Mouse (Mus musculus) ES-CJ7 (cell line): ENCODE data around the gene Rbms3.

Experiments used
- DNase-seq: peaks from one replicate; pipeline ENCODE4 v3.0.0; 2011; ENCODE audit warnings: low read depth, low spot score

The Rbms3 gene

DNA sequence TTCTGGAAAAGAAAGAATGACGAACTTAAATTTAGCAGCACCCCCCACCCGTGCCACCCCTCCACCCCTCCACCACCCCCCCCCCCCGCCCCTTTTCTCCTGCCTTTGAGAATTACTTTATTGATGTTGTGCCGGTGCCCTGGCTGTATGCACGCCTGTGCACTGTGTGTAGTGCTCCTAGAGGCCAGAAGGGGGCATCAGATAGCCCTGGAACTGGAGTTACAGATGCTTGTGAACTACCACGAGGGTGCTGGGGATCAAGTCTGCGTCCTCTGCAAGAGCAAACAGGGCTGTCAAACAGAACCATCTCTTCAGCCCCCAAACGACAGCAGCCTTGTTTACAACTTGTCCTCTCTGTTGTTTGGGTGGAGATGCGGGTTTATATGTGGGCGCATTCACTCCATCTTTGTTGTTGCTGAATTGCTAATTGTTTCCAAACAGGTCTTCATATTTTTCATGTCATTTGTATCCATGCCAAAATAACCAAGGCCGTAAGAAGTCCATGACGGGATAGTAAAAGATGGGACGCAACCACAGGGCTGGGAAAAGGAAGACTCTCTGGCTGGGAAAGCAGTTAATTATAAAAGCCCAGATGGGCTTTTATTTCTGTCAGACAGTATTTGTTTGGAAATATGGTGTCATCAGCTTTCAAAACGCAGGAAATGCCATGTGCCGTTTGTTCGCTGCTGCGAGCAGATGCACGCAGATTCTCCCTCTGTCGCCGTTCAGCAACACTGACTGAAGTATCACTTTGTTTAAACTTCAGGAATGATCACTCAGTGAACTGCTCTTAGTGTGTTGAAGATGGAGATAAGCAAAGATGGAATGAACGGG, 652.9 kb downstream of the Rbms3 start:
- peak; percentile 62 for DNase-seq

DNA sequence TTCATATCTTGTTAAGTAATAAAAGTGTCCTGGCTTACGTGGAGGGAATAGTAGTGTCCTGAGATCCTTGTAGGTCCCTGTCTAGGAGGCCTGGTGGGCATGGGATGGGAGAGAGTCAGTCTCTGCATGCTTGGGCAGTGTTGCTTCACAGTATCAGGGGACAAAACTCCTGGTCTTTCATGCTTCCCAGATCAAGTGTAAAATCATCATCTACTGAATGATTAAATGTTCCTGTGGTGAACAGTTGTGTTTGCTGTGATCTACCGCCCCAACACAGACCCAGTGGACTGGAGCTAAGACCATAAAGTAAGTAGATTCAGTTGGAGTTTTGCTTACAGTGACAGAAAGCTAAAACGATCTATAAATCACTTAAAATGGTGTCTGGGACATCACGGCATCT, 654.4 kb downstream of the Rbms3 start:
- no peak for DNase-seq

GRCm38 (mm10) chr9:116974134-116974533, 655.6 kb downstream of the Rbms3 start:
- DNase-seq: peak; percentile 22

- DNase-seq: no peak
Observed at GRCm38 (mm10) chr9:116973594-116973993, 656.1 kb downstream of the Rbms3 start.

DNA sequence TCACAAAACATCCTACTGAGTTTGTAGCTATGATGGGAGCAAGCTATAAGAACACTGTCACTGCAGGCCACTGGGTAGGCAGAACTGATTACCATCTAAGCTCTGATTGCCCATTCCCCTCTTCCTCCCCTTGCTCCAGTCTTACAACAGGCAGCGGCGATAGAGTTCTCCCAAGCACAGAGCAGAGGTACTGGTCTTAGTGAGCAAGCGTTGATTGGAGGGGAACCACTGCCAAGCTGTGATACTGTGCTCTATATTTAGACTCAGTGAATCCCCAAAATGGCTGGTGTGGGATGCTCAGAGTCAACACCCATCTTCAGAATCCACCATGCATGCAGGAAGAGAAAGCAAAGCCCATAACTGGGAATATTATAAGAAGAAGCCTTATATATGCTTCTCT, 662.4 kb downstream of the Rbms3 start:
- no peak for DNase-seq

- DNase-seq: no peak
Observed at GRCm38 (mm10) chr9:116965691-116966090, 664.0 kb downstream of the Rbms3 start.

DNA sequence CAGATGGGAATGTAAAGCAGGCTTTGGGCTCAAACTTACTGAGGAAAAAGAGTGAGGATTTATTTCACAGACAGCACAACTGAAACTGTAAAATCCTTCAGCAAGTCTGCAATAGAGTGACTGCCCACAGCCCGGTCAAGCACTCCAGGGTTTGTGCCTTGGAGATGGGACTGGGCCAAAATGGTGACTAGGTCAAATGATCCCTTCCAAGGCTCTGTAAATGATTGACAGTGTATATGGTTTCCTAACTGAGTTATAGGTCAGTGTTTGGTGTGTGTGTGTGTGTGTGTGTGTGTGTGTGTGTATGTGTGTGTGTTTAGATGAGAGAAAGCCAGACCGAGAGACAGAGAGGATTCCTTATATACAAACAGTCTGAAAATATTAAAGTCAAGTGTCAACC, 673.6 kb downstream of the Rbms3 start:
- DNase-seq: no peak

DNA sequence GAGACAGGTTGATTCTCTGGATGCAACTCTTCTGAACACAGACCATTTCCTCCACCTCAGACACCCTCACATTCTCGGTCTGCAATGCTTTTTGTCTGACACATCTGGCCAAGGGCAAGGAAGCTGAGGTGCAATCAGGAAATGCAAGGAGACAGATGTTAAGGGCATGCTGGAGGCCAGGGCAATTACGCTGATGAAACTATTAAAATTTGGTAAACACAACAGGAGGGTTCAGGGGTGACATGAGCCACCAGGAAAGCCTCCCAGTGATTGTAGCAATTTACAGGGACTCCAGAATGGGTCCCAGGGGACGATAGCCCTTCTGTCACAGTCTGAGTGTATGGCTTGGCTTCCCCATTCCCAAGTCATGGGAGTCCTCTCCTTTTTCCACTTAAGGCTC, 681.5 kb downstream of the Rbms3 start:
- DNase-seq: no peak

- no peak for DNase-seq
Observed at GRCm38 (mm10) chr9:116947369-116947768, 682.3 kb downstream of the Rbms3 start.

- no peak for DNase-seq
Observed at GRCm38 (mm10) chr9:116946787-116947186, 682.9 kb downstream of the Rbms3 start.

- DNase-seq: no peak
Observed at GRCm38 (mm10) chr9:116945689-116946088, 684.0 kb downstream of the Rbms3 start.

DNA sequence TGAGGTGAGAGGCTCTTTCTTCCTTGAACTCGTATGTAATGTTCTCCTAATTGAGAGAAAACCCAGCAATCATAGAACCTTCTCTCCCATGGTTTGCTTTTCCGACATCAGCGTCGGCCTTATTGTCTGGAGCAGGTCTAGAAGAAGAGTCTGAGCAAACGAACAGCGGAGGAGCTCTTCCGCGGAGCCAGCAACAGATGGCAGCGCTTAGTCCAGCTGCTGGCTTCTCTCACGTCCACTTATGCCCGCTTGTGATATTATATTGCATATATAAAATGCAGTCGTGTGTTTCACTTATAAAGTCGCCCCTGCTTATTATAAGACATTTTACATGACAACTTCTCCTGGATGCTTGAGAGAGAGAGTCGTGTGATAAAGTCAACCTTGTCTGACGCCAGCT, 685.8 kb downstream of the Rbms3 start:
- DNase-seq: no peak

DNA sequence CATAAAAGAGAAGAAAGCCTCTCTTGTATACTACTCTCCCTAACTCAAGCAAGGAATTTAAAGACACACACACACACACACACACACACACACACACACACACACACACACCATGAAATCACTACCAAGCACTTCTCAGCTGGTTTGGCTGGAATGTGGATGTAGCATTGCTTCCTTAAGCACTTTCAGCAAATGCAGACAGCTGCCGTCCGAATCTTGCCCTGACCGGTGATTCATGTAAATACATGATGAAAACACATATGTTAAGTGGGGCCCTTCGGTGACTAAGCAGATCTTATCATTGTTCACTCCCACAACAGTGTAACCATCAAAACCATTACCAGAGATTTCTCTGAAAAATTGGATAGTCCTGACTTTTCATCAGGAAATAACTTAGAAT, 688.6 kb downstream of the Rbms3 start:
- DNase-seq: no peak

DNA sequence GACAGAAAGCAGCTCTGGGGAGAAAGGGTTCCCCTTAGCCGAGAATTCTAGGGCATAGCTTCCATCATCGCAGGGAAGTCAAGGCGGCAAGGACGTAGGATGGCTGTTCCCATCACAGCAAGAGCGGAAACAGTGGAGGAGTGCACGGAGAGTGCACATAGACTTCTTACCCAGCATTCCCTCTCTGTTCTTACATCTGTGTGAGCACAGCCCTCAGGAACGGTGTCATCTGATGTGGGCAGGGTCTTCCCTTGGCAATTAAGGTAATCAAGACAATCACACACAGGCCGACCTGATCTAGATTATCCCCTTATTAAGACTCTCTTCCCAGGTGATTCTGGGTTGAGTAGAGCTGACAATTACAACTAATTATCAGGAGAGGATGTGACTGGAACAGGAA, 689.0 kb downstream of the Rbms3 start:
- no peak for DNase-seq

DNA sequence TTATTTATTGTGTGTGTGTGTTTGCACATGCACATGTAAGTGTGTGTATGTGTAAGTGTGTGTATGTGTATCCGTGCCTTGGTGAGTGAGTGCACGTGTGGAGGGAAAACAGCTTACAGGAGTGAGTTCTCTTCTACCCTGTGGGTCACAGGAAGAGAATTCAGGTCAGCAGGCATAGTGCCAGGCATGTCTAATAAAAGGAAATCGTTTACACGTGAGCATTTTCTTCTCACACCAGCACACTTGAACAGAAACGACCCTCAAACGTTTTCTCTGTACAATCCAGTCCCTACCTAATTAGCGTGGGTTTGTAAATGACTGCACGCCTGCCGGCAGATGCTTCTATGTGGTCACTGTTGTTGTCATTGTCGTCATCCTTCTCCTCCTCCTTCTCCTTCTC, 701.4 kb downstream of the Rbms3 start:
- DNase-seq: no peak

DNA sequence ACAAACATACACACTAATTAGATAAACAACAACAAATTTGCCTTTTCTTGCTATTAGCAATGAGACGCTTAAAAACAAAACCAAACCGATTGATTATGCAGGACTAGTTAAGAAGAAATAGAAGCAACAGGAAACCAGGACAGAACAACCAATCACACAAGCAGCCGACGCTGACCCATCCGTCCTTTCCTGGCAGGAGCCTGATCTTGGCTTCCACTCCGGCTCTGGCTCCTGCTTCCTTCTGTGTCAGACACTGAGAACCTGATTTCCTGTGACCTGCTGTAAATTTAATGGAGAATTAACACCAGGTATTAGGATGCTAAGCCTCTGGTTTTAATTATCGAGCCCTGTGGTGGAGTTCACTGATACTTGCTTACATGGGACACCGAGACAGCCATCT, 706.6 kb downstream of the Rbms3 start:
- no peak for DNase-seq

- DNase-seq: no peak
Observed at GRCm38 (mm10) chr9:116922561-116922960, 707.2 kb downstream of the Rbms3 start.

DNA sequence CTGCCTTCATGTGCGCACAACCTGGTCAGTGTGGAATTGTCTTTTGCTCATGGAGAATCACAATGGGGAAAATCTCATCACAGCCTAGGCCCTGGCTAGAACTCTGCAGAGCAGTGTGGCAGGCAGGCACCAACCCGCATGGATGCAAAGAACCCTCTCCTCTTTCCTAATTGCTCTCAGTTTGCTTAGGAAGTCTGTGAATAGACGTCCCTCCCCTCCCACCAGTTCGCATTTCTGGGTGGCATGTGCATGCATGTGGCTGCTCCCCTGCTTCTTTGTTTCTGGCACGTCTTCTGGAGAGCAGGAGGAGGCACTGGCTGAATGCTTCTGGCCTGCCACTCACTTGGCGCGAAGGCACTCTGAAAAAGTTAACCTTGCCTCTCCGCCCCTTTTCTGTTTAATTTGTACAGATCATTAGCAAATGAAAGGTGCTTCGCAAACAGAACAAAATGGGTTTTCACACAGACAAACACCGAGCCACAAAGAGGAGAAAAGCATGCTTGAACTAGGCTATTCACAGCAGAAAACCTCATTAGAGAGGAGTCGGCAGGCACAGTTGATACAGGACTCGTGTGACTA, 710.2 kb downstream of the Rbms3 start:
- peak; percentile 29 for DNase-seq

DNA sequence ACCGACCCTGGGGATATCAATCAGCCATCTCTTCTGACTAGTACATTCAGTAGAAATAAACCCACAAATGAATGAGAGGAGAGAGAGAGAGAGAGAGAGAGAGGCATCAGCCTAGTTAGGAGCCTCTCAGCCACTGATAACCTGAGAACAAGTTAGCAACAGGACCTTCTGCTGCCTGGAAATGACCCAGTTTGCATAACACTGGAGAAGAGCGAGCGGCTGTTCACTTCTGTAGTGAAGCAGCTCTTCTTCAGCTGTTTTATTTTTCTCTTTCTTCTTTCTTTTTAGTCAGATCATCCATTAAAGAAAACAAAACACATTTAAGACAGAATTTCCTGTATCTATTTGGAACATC, 717.2 kb downstream of the Rbms3 start:
- DNase-seq: peak; percentile 17

- peak; percentile 4 for DNase-seq
Observed at GRCm38 (mm10) chr9:116911781-116912492, 717.8 kb downstream of the Rbms3 start.

GRCm38 (mm10) chr9:116909511-116909910, 720.2 kb downstream of the Rbms3 start:
- no peak for DNase-seq

GRCm38 (mm10) chr9:116906955-116907354, 722.8 kb downstream of the Rbms3 start:
- DNase-seq: peak; percentile 7

- DNase-seq: no peak
Observed at GRCm38 (mm10) chr9:116905646-116906045, 724.1 kb downstream of the Rbms3 start.
